Mouse (Mus musculus) MEL (cell line): ENCODE results near the gene Rer1. TPM values are rescaled to one million over a fixed set of nuclear protein-coding genes. Genes with fewer than 3 reads are reported as not detected.

Experiments used
- DNase-seq: peaks from one replicate; pipeline ENCODE4 v3.0.0; 2011; ENCODE audit warnings: low read depth, low spot score
- H3K27ac ChIP-seq: 2 replicates; pipeline ENCODE4 v1.5.1; 2012; ENCODE audit warnings: low read depth, mild to moderate bottlenecking, control low read depth, low read length, moderate library complexity; ENCODE audit not compliant: control insufficient read depth
- H3K27me3 ChIP-seq, 2 experiments: fragments of 150-350 bp in 1 of 2; sonication (generic) in 1 of 2; 2 replicates each; pipeline ENCODE4 v1.6.1; 2012; ENCODE audit warnings: low read length in 2 of 2, mild to moderate bottlenecking in 2 of 2, improper control_type of control experiment in 1 of 2, moderate library complexity in 1 of 2; ENCODE audit not compliant: insufficient read depth in 2 of 2, control insufficient read depth in 1 of 2
- H3K36me3 ChIP-seq, 2 experiments: 2 replicates each; pipeline ENCODE4 v1.6.1; 2012 to 2014; ENCODE audit warnings: low read length in 2 of 2, improper control_type of control experiment in 1 of 2, inconsistent platforms in 1 of 2, mild to moderate bottlenecking in 1 of 2; ENCODE audit not compliant: insufficient read depth in 2 of 2, control insufficient read depth in 1 of 2
- H3K4me1 ChIP-seq, 2 experiments: fragments of 150-350 bp in 1 of 2; sonication (generic) in 1 of 2; 2 replicates each; pipeline ENCODE4 v1.6.1; 2012; ENCODE audit warnings: low read length in 2 of 2, improper control_type of control experiment in 1 of 2, mild to moderate bottlenecking in 1 of 2; ENCODE audit not compliant: insufficient read depth in 2 of 2, control insufficient read depth in 1 of 2
- H3K4me3 ChIP-seq, 2 experiments: fragments of 150-350 bp in 1 of 2; sonication (generic) in 1 of 2; 2 replicates each; pipeline ENCODE4 v1.5.1; 2012; ENCODE audit warnings: low read depth in 2 of 2, low read length in 2 of 2, mild to moderate bottlenecking in 2 of 2, moderate library complexity in 2 of 2, control low read depth in 1 of 2, improper control_type of control experiment in 1 of 2; ENCODE audit not compliant: control insufficient read depth in 1 of 2, insufficient read depth in 1 of 2
- H3K79me2 ChIP-seq: 2 replicates; pipeline ENCODE4 v1.6.1; 2012; ENCODE audit warnings: mild to moderate bottlenecking, low read length, moderate library complexity; ENCODE audit not compliant: control insufficient read depth, poor library complexity, insufficient read depth
- H3K9ac ChIP-seq: 2 replicates; pipeline ENCODE4 v1.6.1; 2012; ENCODE audit warnings: low read depth, mild to moderate bottlenecking, control low read depth, low read length, moderate library complexity; ENCODE audit not compliant: control insufficient read depth, poor library complexity, severe bottlenecking
- H3K9me3 ChIP-seq: fragments of 150-350 bp; sonication (generic); replicated peaks from 2 replicates; pipeline ENCODE4 v1.6.1; 2012; ENCODE audit warnings: mild to moderate bottlenecking, low read length, improper control_type of control experiment, moderate library complexity; ENCODE audit not compliant: insufficient read depth
- E2F4 ChIP-seq: IDR thresholded peaks from 2 replicates; pipeline ENCODE4 v1.6.1; 2011; ENCODE audit warnings: low read depth, low read length, improper control_type of control experiment, borderline replicate concordance
- ELF1 ChIP-seq: IDR thresholded peaks from 2 replicates; pipeline ENCODE4 v1.6.1; 2014; ENCODE audit warnings: low read depth, mild to moderate bottlenecking, inconsistent platforms, low read length, improper control_type of control experiment, moderate library complexity
- GATA1 ChIP-seq: IDR thresholded peaks from 2 replicates; pipeline ENCODE4 v1.6.1; 2011; ENCODE audit warnings: low read depth, low read length, improper control_type of control experiment
- JUND ChIP-seq: IDR thresholded peaks from 2 replicates; pipeline ENCODE4 v1.6.1; 2011; ENCODE audit warnings: low read depth, mild to moderate bottlenecking, improper control_type of control experiment, low read length
- KAT2A ChIP-seq: conservative IDR thresholded peaks from 2 replicates; pipeline ENCODE4 v1.6.1; 2012; ENCODE audit warnings: low read depth, low read length, improper control_type of control experiment, inconsistent platforms
- MYB ChIP-seq: IDR thresholded peaks from 2 replicates; pipeline ENCODE4 v1.6.1; 2011; ENCODE audit warnings: mild to moderate bottlenecking, low read depth, low read length, improper control_type of control experiment
- NELFE ChIP-seq: IDR thresholded peaks from 2 replicates; pipeline ENCODE4 v1.6.1; 2011; ENCODE audit warnings: low read depth, low read length, improper control_type of control experiment
- POLR2AphosphoS5 ChIP-seq: IDR thresholded peaks from 2 replicates; pipeline ENCODE4 v1.6.1; 2012; ENCODE audit warnings: low read depth, borderline replicate concordance, mild to moderate bottlenecking, inconsistent platforms, low read length, moderate library complexity, mixed read lengths
- SIN3A ChIP-seq: IDR thresholded peaks from 2 replicates; pipeline ENCODE4 v1.6.1; 2012; ENCODE audit warnings: low read length, improper control_type of control experiment, inconsistent platforms
- SMC3 ChIP-seq: IDR thresholded peaks from 2 replicates; pipeline ENCODE4 v1.6.1; 2011; ENCODE audit warnings: low read depth, low read length, improper control_type of control experiment
- TCF12 ChIP-seq: IDR thresholded peaks from 2 replicates; pipeline ENCODE4 v1.6.1; 2014; ENCODE audit warnings: low read depth, mild to moderate bottlenecking, inconsistent platforms, low read length, improper control_type of control experiment, moderate library complexity
- USF2 ChIP-seq, 2 experiments: IDR thresholded peaks; 2 replicates each; pipeline ENCODE4 v1.6.1; 2011 to 2012; ENCODE audit warnings: improper control_type of control experiment in 2 of 2, low read length in 2 of 2, borderline replicate concordance in 1 of 2, inconsistent platforms in 1 of 2, low read depth in 1 of 2, mild to moderate bottlenecking in 1 of 2; ENCODE audit not compliant: insufficient read depth in 1 of 2
- ZKSCAN1 ChIP-seq: IDR thresholded peaks from 2 replicates; pipeline ENCODE4 v1.6.1; 2012; ENCODE audit warnings: low read depth, mild to moderate bottlenecking, inconsistent platforms, low read length, improper control_type of control experiment, moderate library complexity
- polyA plus RNA-seq, 2 experiments: library from polyadenylated mRNA; stranded (reverse) in 1 of 2; unstranded in 1 of 2; fragments of >175 nt in 1 of 2; fragments of >200 nt in 1 of 2; gene quantifications; 2 replicates each; pipeline versions ENCODE4 v1.2.1 to v1.2.4; 2012; ENCODE audit warnings: low replicate concordance in 2 of 2, low read depth in 1 of 2; ENCODE audit not compliant: insufficient read length in 2 of 2, insufficient read depth in 1 of 2, missing spikeins in 1 of 2
- total RNA-seq: library from RNA; depleted of rRNA; stranded (reverse); fragments of 300-350 nt; gene quantifications from 2 replicates; pipeline ENCODE4 v1.2.3, GENCODE M21; 2012

The Rer1 gene
- total and polyA plus RNA-seq, 3 experiments: 114 to 379 (median 140) TPM

DNA sequence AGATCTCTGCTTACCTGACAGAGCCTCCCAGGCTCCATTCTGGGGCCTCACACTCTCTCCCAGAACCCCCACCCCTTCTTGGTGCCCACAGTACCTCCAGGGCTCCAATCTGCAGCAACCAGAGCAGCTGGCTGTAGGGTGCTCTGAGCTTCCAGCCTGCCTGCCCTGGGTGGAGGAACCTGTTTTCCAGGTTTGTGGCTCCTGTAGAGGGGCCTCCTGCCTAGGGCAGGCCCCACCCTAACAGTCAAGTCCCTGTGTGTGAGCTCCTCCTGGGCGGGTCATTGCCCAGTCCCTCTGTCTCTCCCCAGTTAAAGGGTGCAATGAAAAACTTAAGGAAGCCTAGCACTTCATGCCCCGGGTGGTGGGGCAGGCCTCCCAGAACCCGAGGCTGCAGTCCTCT, 22.3 kb downstream of the Rer1 start:
- Histone ChIP-seq H3K27ac (no peak overlapping the region), H3K36me3 (peaks cover 0 to 5% of the 10 kb centered on the region in 2 experiments; a peak in 2 of 4 replicates), H3K79me2 (peaks cover 9% of the 10 kb centered on the region), H3K9me3 (no peaks in the 10 kb centered on the region), H3K4me1 (peaks cover 0 to 8% of the 10 kb centered on the region in 2 experiments; a peak in 1 of 4 replicates), H3K4me3 (no peak overlapping the region)
- no peak for DNase-seq
- no peak for TF ChIP-seq USF2 (IDR thresholded peaks at IDR 0.05; ENCODE audit: borderline replicate concordance in 1 of 2, insufficient read depth in 1 of 2, low read depth in 1 of 2, low read length in 2 of 2)
- no peak for TF ChIP-seq E2F4
- TF ChIP-seq NELFE: no peak
- no peak for TF ChIP-seq MYB
- no peak for TF ChIP-seq POLR2AphosphoS5
- no peak for TF ChIP-seq JUND
- TF ChIP-seq SMC3: no peak
- no peak for TF ChIP-seq GATA1
- no peak for TF ChIP-seq SIN3A
- no peak for TF ChIP-seq TCF12
- no peak for TF ChIP-seq ELF1
- TF ChIP-seq, all 39 proteins: peak for 0
- H3K9ac ChIP-seq: no peak overlapping the region
- H3K27me3 ChIP-seq: peaks cover 0 to 3% of the 10 kb centered on the region in 2 experiments; a peak in 1 of 4 replicates

DNA sequence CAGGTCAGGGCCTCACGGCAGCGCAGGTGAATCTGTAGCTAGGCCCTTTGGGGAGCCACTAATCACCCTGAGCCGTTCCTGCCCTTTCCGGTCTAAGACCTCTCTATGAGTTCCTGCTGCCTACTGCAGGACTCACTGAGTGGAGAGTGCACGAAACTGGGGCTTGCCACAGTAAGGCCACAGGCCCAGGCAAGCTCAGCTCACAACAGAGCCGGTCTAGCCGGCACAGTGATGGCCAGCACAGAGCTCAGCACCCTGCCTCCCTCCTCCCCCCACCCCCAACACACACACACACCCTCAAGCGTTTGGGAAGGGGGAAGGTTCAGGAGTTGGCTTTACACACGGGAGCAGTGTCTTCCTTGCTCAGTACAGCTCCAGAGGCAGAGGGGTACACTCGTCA, 27.9 kb downstream of the Rer1 start:
- H3K4me1 ChIP-seq: peaks cover 2 to 10% of the 10 kb centered on the region in 2 experiments; a peak in 3 of 4 replicates
- H3K9me3 ChIP-seq: no peaks in the 10 kb centered on the region
- H3K36me3 ChIP-seq: no peaks in the 10 kb centered on the region
- no peak overlapping the region for H3K27ac ChIP-seq
- TF ChIP-seq KAT2A: no peak
- no peak overlapping the region for H3K4me3 ChIP-seq
- H3K27me3 ChIP-seq: peaks cover 0 to 3% of the 10 kb centered on the region in 2 experiments; a peak in 1 of 4 replicates
- no peaks in the 10 kb centered on the region for H3K79me2 ChIP-seq
- no peak overlapping the region for H3K9ac ChIP-seq
- DNase-seq: no peak

DNA sequence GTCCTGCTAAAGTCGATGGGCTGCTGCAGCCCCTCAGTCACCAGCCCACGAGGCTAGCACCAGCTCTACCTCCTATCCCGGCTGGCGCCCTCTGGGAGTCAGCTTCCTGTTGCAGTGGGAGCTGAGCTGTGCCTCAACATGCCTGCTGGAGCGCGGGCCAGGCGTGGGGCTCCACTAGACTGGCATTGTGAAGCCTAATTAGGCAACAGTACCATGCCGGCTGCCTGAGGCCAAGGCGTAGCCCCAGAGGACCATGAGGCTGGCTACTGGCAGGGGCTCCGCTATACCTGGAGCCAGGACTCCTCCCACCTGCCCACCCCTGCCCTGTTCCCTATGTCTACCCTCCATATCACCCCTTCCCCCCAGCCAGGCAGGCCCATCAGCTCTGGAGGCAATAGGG, 29.5 kb downstream of the Rer1 start, which contains the start of gene Plch2:
TSS of gene Plch2 (minus strand) at position 61 of the 400 bp plus-strand sequence.
- no peaks in the 10 kb centered on the region for H3K9me3 ChIP-seq
- no peak within 1 kb of the TSS for H3K9ac ChIP-seq
- no peak for TF ChIP-seq ZKSCAN1
- DNase-seq: no peak
- H3K4me1 ChIP-seq: peaks cover 2 to 13% of the 10 kb centered on the region in 2 experiments; a peak in 3 of 4 replicates
- H3K27ac ChIP-seq: no peak within 1 kb of the TSS
- H3K79me2 ChIP-seq: no peaks in the 10 kb centered on the region
- no peaks in the 10 kb centered on the region for H3K36me3 ChIP-seq
- peaks cover 0 to 3% of the 10 kb centered on the region in 2 experiments; a peak in 1 of 4 replicates for H3K27me3 ChIP-seq
- H3K4me3 ChIP-seq: no peak within 1 kb of the TSS
